7 mouse cellular contexts compared by ENCODE assay signal in genomic region chr2:167775218-167775915, GRCm38 (mm10).
A peak's percentile ranks its signal among the peaks of the same experiment; 100 is the strongest.
DNase-seq lines count a peak whose midpoint lies in the region; ATAC-seq lines count a peak whose summit lies in the region.

No protein-coding gene starts in this region.

- peak overlapping the region; percentile 32; the same call in 1 of the 2 replicates for H3K27ac ChIP-seq in heart, embryonic 13.5 days (replicated peaks)
- H3K27ac ChIP-seq in liver, embryonic 11.5 days (ENCODE audit: low read depth, low read length): no peak overlapping the region; the same call in 1 of the 2 replicates

- 63% methylated on average over 20 of the region's 20 CpGs for WGBS in heart, embryonic 13.5 days
- 66% methylated on average over 20 of the region's 20 CpGs for WGBS in liver, embryonic 11.5 days

- peaks cover 50% of the 10 kb centered on the region for H3K4me1 ChIP-seq in heart, embryonic 13.5 days
- peaks cover 36% of the 10 kb centered on the region for H3K4me1 ChIP-seq in liver, embryonic 11.5 days (replicated peaks; ENCODE audit: control insufficient read depth, insufficient read depth, low read length)

- H3K27me3 ChIP-seq in heart, embryonic 13.5 days (replicated peaks): no peaks in the 10 kb centered on the region; the same call in 1 of the 2 replicates
- no peaks in the 10 kb centered on the region for H3K27me3 ChIP-seq in liver, embryonic 11.5 days (replicated peaks; ENCODE audit: control insufficient read depth, insufficient read depth, low read length)

- H3K9ac ChIP-seq in heart, embryonic 13.5 days: peak overlapping the region; percentile 48; the same call in 1 of the 2 replicates
- no peak overlapping the region for H3K9ac ChIP-seq in liver, embryonic 11.5 days (ENCODE audit: low read depth, low read length)

- DNase-seq in T-cell, adult 2 months (ENCODE audit: low spot score): peak; percentile 88
- no peak for DNase-seq in liver, embryonic 11.5 days (ENCODE audit: low spot score)
- DNase-seq in cerebellum, adult 11-12 months: no peak
- DNase-seq in right cerebral cortex, postnatal 4 days: no peak

- ATAC-seq in CD4-positive, CD25-positive, alpha-beta regulatory T cell, adult 4 months: peak; percentile 79
- no peak for ATAC-seq in heart, embryonic 13.5 days (ENCODE audit: extremely low read depth, insufficient number of reproducible peaks, low FRiP score, low TSS enrichment)
- no peak for ATAC-seq in liver, embryonic 11.5 days (replicated peaks; ENCODE audit: low FRiP score)
- peak; percentile 73 for ATAC-seq in neutrophil, adult 5-6 weeks (ENCODE audit: extremely low read depth, insufficient number of reproducible peaks, low FRiP score, poor library complexity, severe bottlenecking)

- H3K4me2 ChIP-seq in heart, embryonic 13.5 days: no peak overlapping the region
- peak overlapping the region; percentile 29; the same call in 1 of the 2 replicates for H3K4me2 ChIP-seq in liver, embryonic 11.5 days

- no peak overlapping the region for H3K4me3 ChIP-seq in heart, embryonic 13.5 days
- no peak overlapping the region for H3K4me3 ChIP-seq in liver, embryonic 11.5 days (ENCODE audit: low read depth, low read length)

- H3K9me3 ChIP-seq in heart, embryonic 13.5 days: no peaks in the 10 kb centered on the region
- H3K9me3 ChIP-seq in liver, embryonic 11.5 days (ENCODE audit: control insufficient read depth, low read length): no peaks in the 10 kb centered on the region

- H3K36me3 ChIP-seq in heart, embryonic 13.5 days: no peaks in the 10 kb centered on the region
- no peaks in the 10 kb centered on the region for H3K36me3 ChIP-seq in liver, embryonic 11.5 days (ENCODE audit: control insufficient read depth, insufficient read depth, low read length)

Comparison
In these comparisons a context has a peak if more than half of its experiments do, and no peak if none do; other contexts are left out.
1. ATAC-seq: peak in CD4-positive, CD25-positive, alpha-beta regulatory T cell, adult 4 months (single experiment) and neutrophil, adult 5-6 weeks (single experiment); none in heart, embryonic 13.5 days (single experiment) and liver, embryonic 11.5 days (single experiment).